Mouse (Mus musculus) CD4-positive helper T cell, adult 2 months (primary cell): ENCODE data around the gene Gm43720.
"Not testable (repeated sequence)": the region's sequence is repeated elsewhere in the genome, so short reads cannot be mapped to it uniquely, and the experiment has no call there.

Experiments used
- DNase-seq: peaks from one replicate; pipeline ENCODE4 v3.0.0-alpha.2; 2012; ENCODE audit warnings: low read depth, missing footprints, low spot score

Gene Gm43720

DNA sequence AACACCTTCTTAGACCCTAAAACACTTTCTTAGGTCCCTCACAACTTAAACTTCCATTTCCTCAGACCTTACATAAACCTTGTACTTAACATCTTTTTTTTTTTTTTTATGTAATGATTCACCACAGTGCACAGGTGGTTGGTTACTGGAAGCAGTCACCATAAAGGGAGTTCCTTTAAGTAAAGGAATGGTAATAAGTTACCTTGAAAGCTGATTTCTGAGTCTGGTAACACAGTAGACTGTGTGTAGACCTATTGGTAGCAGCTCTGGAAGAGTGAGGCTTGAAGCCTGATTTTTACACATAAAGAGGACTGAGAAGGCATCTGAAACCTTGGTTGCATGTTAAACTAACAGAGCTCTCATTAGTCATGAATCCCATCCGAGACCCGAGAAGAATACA lies 59.9 kb downstream of the Gm43720 start:
- DNase-seq: no peak

- not testable (repeated sequence) for DNase-seq
These were observed 63.1 kb downstream of the Gm43720 start for GRCm38 (mm10) chr5:138216632-138217031.
